Comparison of ENCODE assay signal across 20 mouse cellular contexts in genomic region chr2:180254436-180255209, GRCm38 (mm10). TPM values are rescaled to one million over a fixed set of nuclear protein-coding genes. Genes with fewer than 3 reads are reported as not detected.
DNase-seq lines count a peak whose midpoint lies in the region; ATAC-seq and TF ChIP-seq lines count a peak whose summit lies in the region.
"Had no signal": no experiment of that assay in that cellular context is flagged by ENCODE, and none has a peak within 500 bp of the region (broad histone marks: within the 10 kb centered on the region; RNA-seq: fewer than 3 reads in every experiment).

No protein-coding gene starts in this region.

- no peak overlapping the region for H3K9ac ChIP-seq in heart, adult 2 months (ENCODE audit: low read depth, low read length)
- H3K9ac ChIP-seq: embryonic facial prominence, embryonic 13.5 days; forebrain, embryonic 12.5 days; heart, embryonic 12.5 days; hindbrain, embryonic 12.5 days had no signal

- no peaks in the 10 kb centered on the region for H3K79me2 ChIP-seq in heart, adult 2 months (replicated peaks; ENCODE audit: control insufficient read depth, insufficient read depth, low read length)

- 92% methylated on average over 5 of the region's 5 CpGs for WGBS in heart, adult 2 months

- intact Hi-C loops in heart, adult 2 months (cut with DNase I): loop anchor here (5.0 to 10.0 kb wide), 3 partner anchors 137 to 340 kb away; partner anchors contain the start of gene Osbpl2
- intact Hi-C loops in left cerebral cortex, adult 2 months (cut with DNase I): loop anchor here (5.0 kb wide), 2 partner anchors 47 to 337 kb away; no protein-coding TSS in a partner anchor

- H3K9me3 ChIP-seq in megakaryocyte, embryonic 14.5 days: no peaks in the 10 kb centered on the region
- H3K9me3 ChIP-seq: embryonic facial prominence, embryonic 13.5 days; forebrain, embryonic 12.5 days; heart, embryonic 12.5 days; hindbrain, embryonic 12.5 days had no signal

- ATAC-seq in megakaryocyte, adult 5-6 weeks (ENCODE audit: poor library complexity, severe bottlenecking): no peak
- ATAC-seq: forebrain, embryonic 16.5 days; hindbrain, postnatal 0 days had no signal

- TF ChIP-seq POLR2A in heart, adult 2 months (IDR thresholded peaks at IDR 0.05; ENCODE audit: insufficient read depth, low read depth, low read length): no peak

- peak; percentile 14 for DNase-seq in cerebellum, adult 9-11 months
- DNase-seq in cerebellum, adult 8-10 months: no peak
- DNase-seq in heart, adult 2 months: no peak
- no peak for DNase-seq in heart, postnatal 4 days
- no peak for DNase-seq in left cerebral cortex, adult 2 months (ENCODE audit: extremely low spot score in 1 of 2, low spot score in 2 of 2)
- DNase-seq: adrenal gland, adult 2 months; adrenal gland, postnatal 25 days; gastrocnemius, postnatal 10 days; heart, postnatal 36 days had no signal

- TF ChIP-seq CTCF in heart, adult 2 months (IDR thresholded peaks at IDR 0.05): no peak
- no peak for TF ChIP-seq CTCF in left cerebral cortex, adult 2 months (IDR thresholded peaks at IDR 0.05)

- H3K36me3 ChIP-seq in heart, adult 2 months (ENCODE audit: control insufficient read depth, insufficient read depth, low read length): peaks cover 2% of the 10 kb centered on the region; the same call in 1 of the 2 replicates
- H3K36me3 ChIP-seq in megakaryocyte, embryonic 14.5 days (replicated peaks; ENCODE audit: low read length): peaks cover 15% of the 10 kb centered on the region

- H3K4me1 ChIP-seq in heart, adult 2 months (ENCODE audit: control insufficient read depth, insufficient read depth, low read length): peaks cover 7% of the 10 kb centered on the region
- peaks cover 55% of the 10 kb centered on the region for H3K4me1 ChIP-seq in megakaryocyte, embryonic 14.5 days

- no peak overlapping the region for H3K4me3 ChIP-seq in heart, adult 2 months
- peak overlapping the region; percentile 14 for H3K4me3 ChIP-seq in megakaryocyte, embryonic 14.5 days (replicated peaks)
- H3K4me3 ChIP-seq in left cerebral cortex, adult 2 months: no peak overlapping the region
- H3K4me3 ChIP-seq: embryonic facial prominence, embryonic 13.5 days; forebrain, embryonic 12.5 days; heart, embryonic 12.5 days; hindbrain, embryonic 12.5 days had no signal

- no peak for TF ChIP-seq EP300 in heart, adult 2 months (IDR thresholded peaks at IDR 0.05; ENCODE audit: insufficient read depth, low read depth, low read length)

- H3K27me3 ChIP-seq in heart, adult 2 months (ENCODE audit: control insufficient read depth, insufficient read depth, low read length): no peaks in the 10 kb centered on the region
- no peaks in the 10 kb centered on the region for H3K27me3 ChIP-seq in megakaryocyte, embryonic 14.5 days (replicated peaks)
- H3K27me3 ChIP-seq: embryonic facial prominence, embryonic 13.5 days; forebrain, embryonic 12.5 days; heart, embryonic 12.5 days; hindbrain, embryonic 12.5 days had no signal

- peak overlapping the region; percentile 33; the same call in 1 of the 2 replicates for H3K27ac ChIP-seq in heart, adult 2 months
- no peak overlapping the region for H3K27ac ChIP-seq in left cerebral cortex, adult 2 months
- H3K27ac ChIP-seq: embryonic facial prominence, embryonic 13.5 days; forebrain, embryonic 12.5 days; hindbrain, embryonic 12.5 days; hindbrain, postnatal 0 days had no signal

RNA-seq across cellular contexts. Expression of gene Rps21, which starts 2.6 kb away (rescaled TPM):
- 100 to 1,000 TPM; 506 to 570 TPM for total RNA-seq in heart, adult 2 months (2021)
- polyA plus RNA-seq in heart, adult 2 months (2012; rRNA removed): 991 and 1,183 TPM in 2 replicates
- total RNA-seq in heart, postnatal 4 days (2021): 100 to 1,000 TPM; 619 to 692 TPM
- 99.7 and 1,213 TPM in 2 replicates for polyA plus RNA-seq in megakaryocyte, embryonic 14.5 days (2012; ENCODE audit: insufficient read depth, low replicate concordance)
- 1,036 and 1,070 TPM in 2 replicates for total RNA-seq in megakaryocyte, adult 5-6 weeks (2015)
- total RNA-seq in megakaryocyte, adult 5-6 weeks (2017): 1,935 and 2,289 TPM in 2 replicates
- 100 to 1,000 TPM; 682 to 702 TPM for total RNA-seq in left cerebral cortex, adult 2 months (2021)

RNA-seq across cellular contexts. Expression of gene Cables2, which starts 18.7 kb away (rescaled TPM):
- 10 to 100 TPM; 11.2 to 14.3 TPM for total RNA-seq in heart, adult 2 months (2021)
- 17.6 and 26.7 TPM in 2 replicates for polyA plus RNA-seq in heart, adult 2 months (2012; rRNA removed)
- total RNA-seq in heart, postnatal 4 days (2021): 10 to 100 TPM; 15.2 to 15.4 TPM
- 8.4 and 46.3 TPM in 2 replicates for polyA plus RNA-seq in megakaryocyte, embryonic 14.5 days (2012; ENCODE audit: insufficient read depth, low replicate concordance)
- 16.0 and 16.4 TPM in 2 replicates for total RNA-seq in megakaryocyte, adult 5-6 weeks (2015)
- total RNA-seq in megakaryocyte, adult 5-6 weeks (2017): 12.1 and 12.8 TPM in 2 replicates
- total RNA-seq in left cerebral cortex, adult 2 months (2021): 10 to 100 TPM; 26.0 to 29.0 TPM

RNA-seq across cellular contexts. Expression of gene Lama5, which starts 29.0 kb away (rescaled TPM):
- 100 to 1,000 TPM in 1 of 2 experiments, 10 to 100 TPM in 1; 66.3 to 104 TPM for total RNA-seq in heart, adult 2 months (2021)
- 83.6 and 109 TPM in 2 replicates for polyA plus RNA-seq in heart, adult 2 months (2012; rRNA removed)
- total RNA-seq in heart, postnatal 4 days (2021): 10 to 100 TPM; 47.8 to 49.6 TPM
- 0.23 and 3.4 TPM in 2 replicates for polyA plus RNA-seq in megakaryocyte, embryonic 14.5 days (2012; ENCODE audit: insufficient read depth, low replicate concordance)
- total RNA-seq in megakaryocyte, adult 5-6 weeks (2015): 0.48 and 0.83 TPM in 2 replicates
- 0.18 and 4.0 TPM in 2 replicates for total RNA-seq in megakaryocyte, adult 5-6 weeks (2017)
- total RNA-seq in left cerebral cortex, adult 2 months (2021): 10 to 100 TPM in 1 of 2 experiments, 1 to 10 TPM in 1; 9.5 to 11.2 TPM

RNA-seq across cellular contexts. Expression of gene Rbbp8nl, which starts 35.1 kb away (rescaled TPM):
- total RNA-seq in heart, adult 2 months (2021): not detected
- not detected in 2 replicates for polyA plus RNA-seq in heart, adult 2 months (2012; rRNA removed)
- total RNA-seq in heart, postnatal 4 days (2021): not detected
- 0.96 TPM in 1 of 2 replicates, not detected in the other for polyA plus RNA-seq in megakaryocyte, embryonic 14.5 days (2012; ENCODE audit: insufficient read depth, low replicate concordance)
- total RNA-seq in megakaryocyte, adult 5-6 weeks (2015): not detected in 2 replicates
- not detected in 2 replicates for total RNA-seq in megakaryocyte, adult 5-6 weeks (2017)
- not detected for total RNA-seq in left cerebral cortex, adult 2 months (2021)
- total RNA-seq: adrenal gland, adult 2 months; adrenal gland, postnatal 25 days; gastrocnemius, postnatal 10 days; gastrocnemius, postnatal 4 days; heart, adult 8-10 months; heart, postnatal 36 days; hindbrain, postnatal 0 days had no signal
- polyA plus RNA-seq: adrenal gland, adult 2 months; C2C12; forebrain, embryonic 16.5 days; heart, embryonic 12.5 days; hindbrain, postnatal 0 days had no signal
